Mouse (Mus musculus) MN1 (cell line): ENCODE data around the gene Olfr671.
"Not testable (repeated sequence)": the region's sequence is repeated elsewhere in the genome, so short reads cannot be mapped to it uniquely, and the experiment has no call there.

ENCODE experiments used
- DNase-seq: peaks from one replicate; pipeline ENCODE4 v3.0.0-alpha.2; 2016; ENCODE audit warnings: low spot score

Olfr671 gene

GRCm38 (mm10) chr7:104979026-104979425, at the start of gene Olfr671:
Olfr671 (minus strand) TSS chr7:104979126.
- no peak for DNase-seq

- DNase-seq, result no peak
These were observed 49.4 kb upstream of the Olfr671 start, which contains the start of gene Olfr675 for GRCm38 (mm10) chr7:105028360-105028759. Olfr675 (minus strand) TSS chr7:105028460.

GRCm38 (mm10) chr7:105022530-105022929, 43.6 kb upstream of the Olfr671 start:
- DNase-seq, result no peak

- DNase-seq, result no peak
These were observed 23.0 kb upstream of the Olfr671 start, which contains the start of gene Olfr672 for GRCm38 (mm10) chr7:105001929-105002328. Olfr672 (minus strand) TSS chr7:105002029.

- not testable (repeated sequence) for DNase-seq
These were observed 6.4 kb downstream of the Olfr671 start for GRCm38 (mm10) chr7:104972507-104972906.

GRCm38 (mm10) chr7:104962520-104962919, 16.4 kb downstream of the Olfr671 start, which contains the start of gene Olfr670:
Olfr670 (minus strand) TSS chr7:104962620.
- DNase-seq, result no peak

- not testable (repeated sequence) for DNase-seq
These were observed 28.7 kb downstream of the Olfr671 start for GRCm38 (mm10) chr7:104950234-104950633.

- DNase-seq, result no peak
These were observed 45.0 kb downstream of the Olfr671 start, which contains the start of gene Olfr669 for GRCm38 (mm10) chr7:104933940-104934339. Olfr669 (plus strand) TSS chr7:104934240.

GRCm38 (mm10) chr7:104927957-104928356, 51.0 kb downstream of the Olfr671 start, which contains the start of gene Olfr668:
Olfr668 (minus strand) TSS chr7:104928057.
- DNase-seq, result no peak
